ENCODE assay signal across 11 mouse cellular contexts in the genomic region with DNA sequence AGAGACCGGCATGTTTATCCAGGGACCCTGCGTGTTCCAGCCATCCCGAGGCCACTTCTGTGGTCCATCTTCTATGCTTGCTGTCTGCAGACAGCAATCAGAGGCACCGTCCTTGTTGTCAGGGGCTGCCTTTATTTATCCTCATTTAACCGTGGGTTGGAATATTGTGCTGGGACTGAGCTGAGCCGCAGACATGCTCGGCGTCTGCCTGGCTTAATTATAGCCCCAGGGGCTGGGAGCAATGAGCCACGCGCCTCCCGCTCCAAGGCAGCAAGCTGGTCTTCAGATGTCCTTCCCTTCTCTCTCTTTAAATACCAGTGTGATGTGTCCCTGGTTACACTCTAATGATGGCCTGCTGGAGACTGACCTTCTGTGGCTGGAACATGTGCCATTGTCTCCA. TPM values are rescaled to one million over a fixed set of nuclear protein-coding genes. Genes with fewer than 3 reads are reported as not detected.
DNase-seq lines count a peak whose midpoint lies in the region; ATAC-seq lines count a peak whose summit lies in the region.
"Had no signal": no experiment of that assay in that cellular context is flagged by ENCODE, and none has a peak within 500 bp of the region (broad histone marks: within the 10 kb centered on the region; RNA-seq: fewer than 3 reads in every experiment).

No protein-coding gene starts in this region.

- H3K9me3 ChIP-seq in forebrain, embryonic 16.5 days (ENCODE audit: control insufficient read depth, low read length): no peaks in the 10 kb centered on the region
- no peaks in the 10 kb centered on the region for H3K9me3 ChIP-seq in limb, embryonic 12.5 days
- H3K9me3 ChIP-seq: heart, embryonic 15.5 days had no signal

- no peaks in the 10 kb centered on the region for H3K27me3 ChIP-seq in forebrain, embryonic 16.5 days (replicated peaks; ENCODE audit: control insufficient read depth, insufficient read depth, low read length)
- peaks cover 23% of the 10 kb centered on the region for H3K27me3 ChIP-seq in limb, embryonic 12.5 days

- no peak overlapping the region for H3K9ac ChIP-seq in forebrain, embryonic 16.5 days (replicated peaks; ENCODE audit: low read depth, low read length)
- H3K9ac ChIP-seq in limb, embryonic 12.5 days (replicated peaks): peak overlapping the region; percentile 24; the same call in 1 of the 2 replicates
- H3K9ac ChIP-seq: heart, embryonic 15.5 days had no signal

- ATAC-seq in forebrain, embryonic 16.5 days: no peak
- ATAC-seq in limb, embryonic 12.5 days (ENCODE audit: insufficient number of reproducible peaks, insufficient read depth, low FRiP score, low TSS enrichment, low read depth): no peak
- ATAC-seq in inflammation-experienced regulatory T-cells, adult 6 months: no peak
- ATAC-seq: CD4-positive, CD25-positive, alpha-beta regulatory T cell, adult 4 months had no signal

- peak overlapping the region; percentile 72; the same call in 1 of the 2 replicates for H3K27ac ChIP-seq in forebrain, embryonic 16.5 days (ENCODE audit: low read length)
- H3K27ac ChIP-seq in limb, embryonic 12.5 days: no peak overlapping the region
- H3K27ac ChIP-seq: heart, embryonic 15.5 days; macrophage had no signal

- no peak overlapping the region for H3K4me3 ChIP-seq in forebrain, embryonic 16.5 days (replicated peaks; ENCODE audit: low read length)
- H3K4me3 ChIP-seq in limb, embryonic 12.5 days (replicated peaks): no peak overlapping the region
- H3K4me3 ChIP-seq: erythroblast, embryonic 14.5 days; heart, embryonic 15.5 days had no signal

- DNase-seq in retina, postnatal 1 day: peak; percentile 57
- DNase-seq in retina, embryonic 14.5 days (ENCODE audit: low spot score): no peak
- no peak for DNase-seq in frontal cortex, postnatal 25 days (ENCODE audit: low spot score in 2 of 2)
- no peak for DNase-seq in adrenal gland, postnatal 4 days (ENCODE audit: low spot score in 2 of 2)

- H3K36me3 ChIP-seq in forebrain, embryonic 16.5 days (ENCODE audit: control insufficient read depth, insufficient read depth): no peaks in the 10 kb centered on the region
- H3K36me3 ChIP-seq in limb, embryonic 12.5 days: no peaks in the 10 kb centered on the region
- H3K36me3 ChIP-seq: heart, embryonic 15.5 days had no signal

- WGBS in forebrain, embryonic 16.5 days: 26% methylated on average over 11 of the region's 11 CpGs
- WGBS in limb, embryonic 12.5 days: 35% methylated on average over 11 of the region's 11 CpGs

- no peak overlapping the region for H3K4me2 ChIP-seq in forebrain, embryonic 16.5 days (ENCODE audit: low read length)
- no peak overlapping the region for H3K4me2 ChIP-seq in limb, embryonic 12.5 days

- H3K4me1 ChIP-seq in forebrain, embryonic 16.5 days (replicated peaks; ENCODE audit: control insufficient read depth, insufficient read depth, low read length): peaks cover 29% of the 10 kb centered on the region
- H3K4me1 ChIP-seq in limb, embryonic 12.5 days (replicated peaks): peaks cover 26% of the 10 kb centered on the region

RNA-seq across cellular contexts. Expression of a gene that starts 58.2 kb away (rescaled TPM):
- 21.2 and 34.2 TPM in 2 replicates for polyA plus RNA-seq in forebrain, embryonic 16.5 days (2015; fragmentation: Nextera tagmentation; extraction: Ambion mirVana)
- polyA plus RNA-seq in limb, embryonic 12.5 days (2016; fragmentation: Nextera tagmentation; extraction: Ambion mirVana): 120 and 148 TPM in 2 replicates
- polyA plus RNA-seq in inflammation-experienced regulatory T-cells, adult 6 months (2017; shearing (Covaris generic)): not detected
- total RNA-seq in adrenal gland, postnatal 4 days (2021): 1,000 to 10,000 TPM in 1 of 2 experiments, 100 to 1,000 TPM in 1; 974 to 1,168 TPM
- polyA plus RNA-seq: CD4-positive, CD25-positive, alpha-beta regulatory T cell, adult 4 months; macrophage had no signal

Comparison
In these comparisons a context has a peak if more than half of its experiments do, and no peak if none do; other contexts are left out.
1. RNA of a gene that starts 58.2 kb away (polyA plus RNA-seq): 120 to 148 TPM in limb, embryonic 12.5 days and 21.2 to 34.2 TPM in forebrain, embryonic 16.5 days; not detected in inflammation-experienced regulatory T-cells, adult 6 months; every median in the first group is over 10 times any median in the second.